In genomic region chr14:76744674-76745433, GRCm38 (mm10) we compare ENCODE assay signal across 10 mouse cellular contexts.
DNase-seq lines count a peak whose midpoint lies in the region; ATAC-seq and TF ChIP-seq lines count a peak whose summit lies in the region.
"Had no signal": no experiment of that assay in that cellular context is flagged by ENCODE, and none has a peak within 500 bp of the region (broad histone marks: within the 10 kb centered on the region; RNA-seq: fewer than 3 reads in every experiment).

No protein-coding gene starts in this region.

- peak overlapping the region; percentile 4; the same call in 1 of the 2 replicates for H3K4me2 ChIP-seq in intestine, postnatal 0 days (replicated peaks; ENCODE audit: low read depth)
- no peak overlapping the region for H3K4me2 ChIP-seq in midbrain, embryonic 14.5 days (ENCODE audit: low read length)
- H3K4me2 ChIP-seq: heart, embryonic 11.5 days had no signal

- H3K9me3 ChIP-seq in intestine, postnatal 0 days (ENCODE audit: control insufficient read depth) = no peaks in the 10 kb centered on the region
- H3K9me3 ChIP-seq in midbrain, embryonic 14.5 days (ENCODE audit: control insufficient read depth, low read length) = no peaks in the 10 kb centered on the region

- H3K4me3 ChIP-seq in layer of hippocampus, adult 2 months = no peak overlapping the region
- H3K4me3 ChIP-seq in intestine, postnatal 0 days (ENCODE audit: low read depth, low read length) = no peak overlapping the region
- H3K4me3 ChIP-seq in midbrain, embryonic 14.5 days (replicated peaks; ENCODE audit: low read depth, low read length) = no peak overlapping the region

- no peaks in the 10 kb centered on the region for H3K36me3 ChIP-seq in intestine, postnatal 0 days (ENCODE audit: control insufficient read depth, insufficient read depth)
- H3K36me3 ChIP-seq in midbrain, embryonic 14.5 days (ENCODE audit: control insufficient read depth, insufficient read depth, low read length) = no peaks in the 10 kb centered on the region

- TF ChIP-seq POLR2A in brain, embryonic 14.5 days (IDR thresholded peaks at IDR 0.05; ENCODE audit: borderline replicate concordance, extremely low read depth, insufficient read depth, insufficient read length, poor library complexity, severe bottlenecking) = no peak

- no peak for TF ChIP-seq CTCF in layer of hippocampus, adult 2 months (conservative IDR thresholded peaks at IDR 0.05)
- no peak for TF ChIP-seq CTCF in brain, embryonic 14.5 days (IDR thresholded peaks at IDR 0.05; ENCODE audit: borderline replicate concordance, extremely low read depth, insufficient read depth, insufficient read length)
- 0 out of 2 replicates have a peak, but pooled peaks have one; percentile 9 for TF ChIP-seq CTCF in intestine, postnatal 0 days (IDR thresholded peaks at IDR 0.05; ENCODE audit: low read depth)

- H3K4me1 ChIP-seq in intestine, postnatal 0 days (replicated peaks; ENCODE audit: control insufficient read depth, insufficient read depth, low read length) = no peaks in the 10 kb centered on the region
- no peaks in the 10 kb centered on the region for H3K4me1 ChIP-seq in midbrain, embryonic 14.5 days (ENCODE audit: control insufficient read depth, insufficient read depth, low read length)

- H3K9ac ChIP-seq in intestine, postnatal 0 days (ENCODE audit: low read depth, low read length) = no peak overlapping the region
- no peak overlapping the region for H3K9ac ChIP-seq in midbrain, embryonic 14.5 days (replicated peaks; ENCODE audit: low read length)

- no peaks in the 10 kb centered on the region for H3K27me3 ChIP-seq in intestine, postnatal 0 days (replicated peaks; ENCODE audit: control insufficient read depth, insufficient read depth, low read length)
- no peaks in the 10 kb centered on the region for H3K27me3 ChIP-seq in midbrain, embryonic 14.5 days (ENCODE audit: control insufficient read depth, insufficient read depth, low read length)

- H3K27ac ChIP-seq in layer of hippocampus, adult 2 months = peak overlapping the region; percentile 14; the same call in 1 of the 2 replicates
- H3K27ac ChIP-seq in intestine, postnatal 0 days (ENCODE audit: low read depth, low read length) = no peak overlapping the region
- no peak overlapping the region for H3K27ac ChIP-seq in midbrain, embryonic 14.5 days (replicated peaks; ENCODE audit: low read depth, low read length)

- ATAC-seq in intestine, postnatal 0 days = no peak
- no peak for ATAC-seq in midbrain, embryonic 14.5 days (ENCODE audit: low FRiP score, low TSS enrichment)
- ATAC-seq: CD4-positive, CD25-positive, alpha-beta regulatory T cell, adult 4 months had no signal

- 41% methylated on average over 23 of the region's 23 CpGs for WGBS in intestine, postnatal 0 days
- 71% methylated on average over 23 of the region's 23 CpGs for WGBS in midbrain, embryonic 14.5 days

- no peak for DNase-seq in layer of hippocampus, adult 2 months (ENCODE audit: low spot score in 2 of 2)
- DNase-seq in layer of hippocampus, postnatal 14 days (ENCODE audit: low spot score in 2 of 2) = no peak
- peak; percentile 68 for DNase-seq in brain, embryonic 14.5 days (ENCODE audit: low read depth)
- peak; percentile 43 for DNase-seq in midbrain, embryonic 14.5 days
- DNase-seq in embryo, embryonic 10.5 days (ENCODE audit: low spot score) = no peak
- DNase-seq in heart, adult 8-10 months (ENCODE audit: low spot score) = no peak
- DNase-seq: kidney, postnatal 4 days had no signal

Comparison
In these comparisons a context has a peak if more than half of its experiments do, and no peak if none do; other contexts are left out.
1. DNase-seq: peak in brain, embryonic 14.5 days (single experiment) and midbrain, embryonic 14.5 days (single experiment); none in layer of hippocampus, adult 2 months (0 of 2), layer of hippocampus, postnatal 14 days (0 of 2), embryo, embryonic 10.5 days (single experiment) and heart, adult 8-10 months (single experiment).